Mouse (Mus musculus) ES-E14 (cell line): ENCODE measurements around the gene Itga10.

Experiments
- CHD2 ChIP-seq: IDR thresholded peaks from 2 replicates; pipeline ENCODE4 v1.6.1; 2014; ENCODE audit warnings: mild to moderate bottlenecking, low read depth, low read length, inconsistent platforms
- HCFC1 ChIP-seq: IDR thresholded peaks from 2 replicates; pipeline ENCODE4 v1.6.1; 2012; ENCODE audit warnings: low read length, inconsistent platforms, borderline replicate concordance; ENCODE audit not compliant: insufficient read depth
- MAFK ChIP-seq: IDR thresholded peaks from 2 replicates; pipeline ENCODE4 v1.6.1; 2014; ENCODE audit warnings: mild to moderate bottlenecking, low read depth, low read length, inconsistent platforms; ENCODE audit not compliant: insufficient read depth

- TF ChIP-seq CHD2 = no peak
- TF ChIP-seq MAFK = no peak
- no peak for TF ChIP-seq HCFC1
Observed at GRCm38 (mm10) chr3:96662731-96663316, 17.4 kb downstream of the Itga10 start.
